Mouse (Mus musculus) erythroblast, adult 5-6 weeks (primary cell): Measurements from ENCODE around the gene Snrpa. TPM values are rescaled to one million over a fixed set of nuclear protein-coding genes. Genes with fewer than 3 reads are reported as not detected.

ENCODE experiments used
- ATAC-seq: replicated peaks from 2 replicates; pipeline ENCODE4 v1.8.0; 2016; ENCODE audit warnings: moderate number of reproducible peaks, mild to moderate bottlenecking, moderate TSS enrichment, inconsistent platforms; ENCODE audit not compliant: poor library complexity, low FRiP score, severe bottlenecking
- total RNA-seq, 2 experiments: library from RNA; stranded (forward) in 1 of 2; stranded (reverse) in 1 of 2; fragments of 150-400 nt in 1 of 2; fragments of 200-764, 138-1000 nt in 1 of 2; gene quantifications; 2 replicates each; pipeline versions ENCODE4 v1.2.3 to v1.2.4; 2015 to 2017; ENCODE audit warnings: low replicate concordance in 2 of 2

The Snrpa gene
- total RNA-seq, 2 experiments from 2014 or later, result 12.7 to 43.2 TPM

DNA sequence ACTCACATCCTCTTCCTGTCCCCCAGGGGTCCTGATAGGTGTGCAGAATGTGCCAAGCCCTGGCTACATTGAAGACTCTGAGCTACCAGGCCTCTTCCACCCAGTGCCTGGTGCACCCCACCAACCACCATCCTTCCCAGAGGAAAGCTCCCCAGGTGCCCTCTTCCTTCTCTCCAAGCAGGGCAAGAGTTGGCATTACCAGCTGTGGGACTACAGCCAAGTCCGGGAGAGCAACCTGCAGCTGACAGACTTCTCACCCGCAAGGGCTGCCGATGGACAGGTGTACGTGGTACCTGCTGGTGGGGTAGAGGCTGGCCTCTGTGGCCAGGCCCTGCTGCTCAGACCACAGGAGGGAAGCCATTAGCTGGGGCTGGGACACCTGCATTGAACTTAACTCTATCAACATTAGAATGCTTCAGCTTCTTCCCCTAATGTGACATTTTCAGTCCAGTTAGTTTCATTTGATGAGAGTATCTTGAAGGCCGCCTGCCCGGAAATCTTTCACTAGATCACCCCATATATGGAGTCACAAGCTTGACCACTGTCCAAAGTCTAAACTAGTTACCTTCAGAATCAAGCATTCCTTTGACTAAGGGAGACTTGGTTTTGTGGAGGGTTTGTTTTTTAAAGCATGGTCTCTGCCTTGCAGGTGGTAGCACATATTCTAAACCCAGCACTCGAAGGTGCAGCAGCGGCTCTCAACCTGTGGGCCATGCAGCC, 7.8 kb upstream of the Snrpa start:
- ATAC-seq, result no peak

DNA sequence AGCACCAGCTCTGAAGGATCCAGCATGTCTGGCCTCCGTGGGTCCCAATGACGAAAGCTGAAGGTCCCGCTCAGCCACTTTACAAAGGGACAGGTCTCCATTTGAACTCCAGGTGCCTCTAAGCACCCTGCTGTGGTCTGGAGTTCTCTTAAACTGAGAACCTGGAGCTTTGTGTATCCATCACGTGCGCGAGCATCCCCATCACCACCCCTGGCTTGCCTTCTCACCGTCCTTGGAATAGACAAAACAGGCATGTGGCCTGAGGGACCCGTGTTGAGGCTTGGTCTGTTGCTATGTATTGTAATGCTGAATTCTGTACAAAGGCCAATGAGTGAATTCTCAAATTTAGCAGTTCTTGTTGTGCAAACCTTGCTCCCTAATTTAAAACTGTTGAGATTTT, 2.7 kb upstream of the Snrpa start:
- ATAC-seq, result no peak

DNA sequence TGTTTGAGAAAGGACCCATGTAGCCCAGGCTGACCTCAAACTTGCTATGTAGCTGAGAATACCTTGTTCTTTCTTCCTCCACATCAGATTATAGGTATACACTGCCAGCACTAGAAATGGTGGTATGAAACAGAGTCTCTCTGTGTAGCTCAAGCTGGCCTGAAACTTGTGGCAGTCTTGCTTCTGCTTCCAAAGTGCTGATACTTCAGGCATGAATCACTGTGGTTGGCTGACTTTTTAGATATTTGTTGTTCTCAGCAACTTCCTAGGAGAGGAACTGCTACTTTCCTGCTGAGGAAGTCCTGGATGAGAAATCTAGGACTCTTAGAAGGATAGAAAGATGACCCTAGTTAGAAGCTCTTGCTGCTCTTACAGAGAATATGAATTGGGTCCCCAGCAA, 2.3 kb upstream of the Snrpa start:
- ATAC-seq, result no peak

DNA sequence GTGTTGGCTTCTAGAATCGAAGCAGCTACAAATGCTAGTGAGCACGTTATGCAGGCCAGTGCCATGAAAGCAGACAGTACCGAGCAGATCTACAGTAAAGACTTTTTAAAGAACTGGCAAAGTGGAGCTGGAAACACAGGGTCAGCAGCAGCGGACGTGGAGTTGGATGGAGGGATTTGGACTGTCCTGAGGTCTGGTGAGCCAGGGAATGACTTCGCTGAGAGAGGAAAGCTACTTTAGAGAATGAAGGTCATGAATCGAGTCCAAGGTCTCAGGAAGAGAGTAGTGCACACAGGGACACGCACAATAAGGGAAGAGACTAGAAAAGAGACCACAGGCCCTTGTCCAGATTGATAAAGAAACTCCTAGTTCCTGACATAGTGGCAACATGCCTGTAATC, 1.6 kb upstream of the Snrpa start:
- ATAC-seq, result no peak

DNA sequence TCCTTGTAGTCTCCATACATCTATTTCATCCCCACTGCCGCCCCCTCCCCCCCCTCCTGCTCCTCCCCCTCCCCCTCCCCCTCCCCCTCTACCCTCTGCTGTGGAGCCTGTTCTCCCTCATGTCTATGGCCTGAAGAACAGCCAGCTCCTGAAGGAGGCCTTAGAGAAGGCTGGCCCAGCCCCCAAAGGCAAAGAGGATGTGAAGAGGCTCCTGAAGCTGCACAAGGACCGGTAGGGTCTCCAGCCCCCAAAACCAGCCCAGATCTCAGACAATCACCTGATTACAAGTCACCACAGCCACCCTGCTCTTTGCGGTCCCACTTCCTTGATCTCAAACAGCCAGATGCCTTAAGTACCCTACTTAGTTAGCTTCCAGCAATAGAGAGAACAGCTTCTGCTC, 1.1 kb upstream of the Snrpa start:
- ATAC-seq, result no peak

DNA sequence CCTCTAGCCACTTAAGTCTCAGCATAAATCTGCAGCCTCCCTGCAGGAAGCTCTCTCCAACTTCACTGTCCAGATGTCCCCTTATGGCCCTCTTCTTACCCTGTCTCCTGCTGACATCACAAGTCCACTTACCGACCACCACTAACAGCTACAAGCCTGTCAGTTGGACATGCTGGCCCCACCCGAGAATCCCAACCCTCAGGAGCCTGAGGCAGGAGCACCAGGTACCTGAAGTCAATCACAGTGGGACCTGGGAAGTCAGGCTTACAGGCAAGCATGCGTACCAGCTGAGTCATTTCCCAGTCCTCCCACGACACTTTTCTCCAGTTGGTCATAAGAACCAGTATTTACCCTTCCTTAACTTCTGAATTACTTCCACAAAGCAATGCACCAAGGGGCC, 2.3 kb downstream of the Snrpa start:
- ATAC-seq, result no peak

DNA sequence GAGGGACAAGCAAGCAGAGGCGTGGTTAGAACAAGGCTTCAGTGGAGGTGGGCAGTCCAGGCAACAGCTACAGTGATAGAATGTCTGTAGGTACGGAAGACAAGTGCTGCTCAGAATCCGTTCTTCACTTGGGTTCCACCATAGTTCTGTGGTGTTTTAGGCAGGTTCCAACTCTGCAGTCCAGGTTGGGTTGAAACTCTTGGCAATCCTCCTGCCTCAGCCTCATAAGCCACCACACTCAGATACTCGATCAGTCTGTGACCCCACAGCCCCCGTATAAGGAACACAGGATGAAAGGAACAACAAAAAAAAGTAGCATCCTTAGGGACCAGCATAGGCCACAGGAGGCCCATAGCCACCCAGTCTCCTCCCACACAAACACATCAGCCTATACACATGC, 3.6 kb downstream of the Snrpa start:
- ATAC-seq, result no peak

DNA sequence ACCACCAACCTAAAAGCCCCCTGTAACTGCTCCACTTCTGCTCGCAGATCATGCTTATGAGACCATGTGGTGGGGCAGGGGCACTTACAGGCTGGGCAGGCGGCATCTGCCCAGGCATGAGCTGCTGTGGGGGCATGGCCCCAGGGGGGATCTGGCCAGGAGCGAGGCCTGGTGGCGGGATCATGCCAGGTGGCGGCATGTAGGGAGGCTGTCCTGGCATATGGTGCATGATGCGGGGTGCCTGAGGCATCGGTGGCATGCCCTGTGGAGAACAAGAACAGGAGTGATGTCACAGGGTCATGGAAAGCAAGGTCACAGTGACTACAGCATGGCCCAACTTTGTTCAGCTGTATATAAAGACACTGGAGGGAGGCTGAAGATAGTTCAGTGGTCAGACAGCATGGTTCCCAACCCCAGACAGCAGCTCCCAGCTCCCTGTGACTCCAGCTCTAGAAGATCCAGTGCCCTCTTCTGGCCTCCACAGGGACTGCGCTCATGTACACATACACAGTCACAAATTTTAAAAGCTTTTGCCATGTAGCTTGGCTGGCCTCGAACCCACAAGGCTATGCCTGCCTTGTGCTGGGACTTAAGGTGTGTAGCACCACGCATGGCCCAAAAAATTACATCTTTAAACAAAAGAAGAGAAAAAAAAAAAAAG, 6.7 kb downstream of the Snrpa start:
- ATAC-seq, result peak; percentile 33; the same call in 1 of the 2 replicates

DNA sequence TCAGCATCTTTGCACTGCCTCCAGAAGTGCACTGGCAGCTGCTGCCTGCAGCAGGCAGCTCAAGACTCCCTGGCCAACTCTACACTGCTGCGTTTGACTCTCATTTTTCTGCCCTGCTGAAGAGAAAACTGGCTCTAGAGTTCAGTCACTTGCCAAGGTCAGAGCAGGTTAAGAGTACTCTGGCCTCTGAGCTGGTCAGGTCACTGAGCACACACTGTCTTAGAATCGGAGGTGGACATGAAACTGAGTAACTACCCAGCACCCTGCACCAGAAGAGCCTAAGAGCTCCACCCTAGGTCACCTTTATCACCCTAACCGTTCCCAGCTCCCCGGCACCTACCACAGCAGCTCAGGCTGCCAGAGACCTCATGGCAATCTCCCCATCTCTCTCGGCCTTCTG, 10.1 kb downstream of the Snrpa start:
- ATAC-seq, result no peak

DNA sequence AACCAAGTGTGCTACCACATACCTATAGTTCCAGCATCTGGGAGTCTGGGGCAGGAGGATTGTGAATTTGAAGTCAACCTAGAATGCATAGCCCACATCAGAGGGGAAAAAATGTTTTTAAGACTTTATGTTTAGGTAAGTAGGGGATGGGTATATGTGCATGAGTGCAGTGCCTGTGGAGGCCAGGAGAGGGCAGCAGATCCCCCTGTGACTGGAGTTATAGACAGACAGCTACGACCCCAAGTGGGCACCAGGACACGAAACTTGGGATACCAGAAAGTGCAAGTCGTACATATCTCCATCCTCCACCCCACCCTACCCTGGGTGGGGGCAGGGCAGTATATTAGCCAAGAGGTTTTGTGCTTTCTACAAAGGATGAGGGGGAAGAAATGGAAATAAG, 11.1 kb downstream of the Snrpa start:
- peak; percentile 73 for ATAC-seq

DNA sequence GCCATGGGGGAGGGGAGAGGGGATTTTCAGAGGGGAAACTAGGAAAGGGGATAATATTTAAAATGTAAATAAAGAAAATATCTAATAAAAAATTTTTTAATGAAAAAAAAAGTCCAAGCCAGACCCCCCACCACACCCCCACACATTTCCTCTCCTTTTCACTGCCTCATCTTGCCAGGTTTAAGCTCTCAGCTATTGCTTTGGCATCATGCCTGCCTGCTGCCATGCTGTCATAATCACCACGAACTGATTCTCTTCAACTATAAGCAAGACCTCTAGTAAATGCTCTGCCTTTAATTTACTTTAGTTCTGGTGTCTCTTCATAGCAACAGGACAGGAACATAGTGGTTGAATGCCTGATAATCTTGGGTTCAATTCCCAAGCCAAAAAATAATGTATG, 13.6 kb downstream of the Snrpa start:
- no peak for ATAC-seq

DNA sequence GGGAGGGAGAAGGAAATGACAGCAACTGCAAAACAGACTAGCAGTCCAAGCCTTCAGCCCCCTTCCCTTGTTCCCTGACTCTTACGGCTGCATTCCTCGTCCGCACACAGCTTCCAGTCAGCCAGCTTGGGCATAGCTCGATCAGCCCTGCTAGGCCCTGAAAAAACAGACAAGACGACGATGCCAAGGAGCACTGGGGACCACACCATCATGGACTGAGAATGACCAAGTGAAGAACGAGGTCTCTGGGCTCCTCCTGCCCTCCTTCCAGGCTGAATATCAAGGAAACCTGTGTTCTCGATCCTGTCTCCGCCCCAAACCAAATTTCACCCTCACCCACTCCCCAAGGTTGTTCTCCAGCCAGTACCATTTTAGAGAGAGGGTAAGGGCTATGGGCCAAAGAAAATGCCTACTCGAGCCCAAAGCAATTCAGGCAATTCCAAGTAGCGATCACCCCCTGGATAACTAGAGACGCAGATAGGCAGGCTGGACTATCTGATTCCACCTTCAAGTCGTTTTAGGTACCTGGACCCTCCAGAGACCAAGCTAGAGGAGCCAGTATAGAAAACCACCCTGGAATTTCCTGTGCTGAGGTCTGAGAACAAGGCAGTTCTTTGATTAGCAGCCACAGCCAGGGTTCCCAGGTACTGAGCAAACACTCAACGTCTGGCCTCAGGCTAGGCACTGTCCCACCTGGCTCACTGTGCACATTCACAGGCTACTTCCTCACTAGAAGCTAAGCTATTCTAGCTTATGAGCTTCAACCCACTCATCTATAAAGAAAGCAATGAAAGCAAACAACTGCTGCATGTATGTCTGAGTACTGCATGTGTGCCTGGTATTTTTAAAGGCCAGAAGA, 15.0 kb downstream of the Snrpa start, which contains the start of the genes Gm21983 and Mia:
Gene Gm21983 (minus strand): TSS at position 250 of the 859 bp plus-strand sequence.
Gene Mia (minus strand): TSS at position 321 of the 859 bp plus-strand sequence.
- no peak for ATAC-seq

DNA sequence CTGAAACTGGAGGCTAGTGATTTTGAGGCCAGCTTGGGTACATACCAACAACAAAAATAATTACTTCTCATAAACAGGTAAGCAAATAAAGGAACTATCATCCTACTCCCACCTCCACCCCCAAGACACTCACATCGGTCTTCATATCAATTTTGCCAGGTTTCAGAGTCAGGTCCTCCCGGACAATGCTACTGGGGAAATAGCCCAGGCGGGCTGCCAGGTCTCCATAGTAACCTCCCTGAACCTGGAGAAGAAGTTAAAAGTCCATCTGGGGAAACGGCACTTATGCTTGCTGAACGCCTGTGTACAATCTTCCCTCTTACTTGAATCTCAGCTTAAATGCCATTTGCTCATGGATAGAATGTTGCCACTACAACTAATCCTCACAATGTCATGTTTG, 16.0 kb downstream of the Snrpa start:
- ATAC-seq, result no peak

DNA sequence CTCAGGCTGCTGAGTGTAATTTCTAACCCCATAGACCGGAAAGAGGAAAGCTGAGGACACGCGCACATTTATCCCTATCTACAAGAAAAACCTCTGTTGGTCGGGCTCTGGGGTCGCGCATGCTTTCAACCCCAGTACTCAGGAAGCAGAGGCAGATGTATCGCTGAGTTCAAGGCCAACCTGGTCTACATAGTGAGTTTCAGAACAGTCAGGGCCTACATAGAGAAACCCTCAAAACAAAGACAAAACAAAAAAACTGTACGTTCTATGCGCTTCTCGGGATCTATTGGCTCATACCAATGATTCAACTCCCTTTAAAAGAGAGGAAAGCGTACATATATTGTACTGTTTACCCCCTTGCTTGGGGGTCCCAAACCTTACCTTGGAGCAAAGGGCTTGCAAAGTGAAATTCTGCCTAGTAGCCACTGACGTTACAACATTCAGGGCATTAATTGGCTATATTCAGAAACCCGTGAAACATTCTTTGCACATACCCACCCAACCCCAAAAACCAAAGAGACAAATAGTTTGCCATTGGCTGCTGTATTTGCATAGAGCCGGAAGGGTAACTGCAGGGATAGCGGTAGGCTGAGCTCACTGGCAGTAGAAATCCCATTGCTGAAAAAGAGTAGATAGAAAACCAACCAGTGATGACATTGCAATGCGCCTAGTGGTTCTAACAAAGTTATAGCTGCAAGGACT, 16.7 kb downstream of the Snrpa start:
- ATAC-seq, result no peak

DNA sequence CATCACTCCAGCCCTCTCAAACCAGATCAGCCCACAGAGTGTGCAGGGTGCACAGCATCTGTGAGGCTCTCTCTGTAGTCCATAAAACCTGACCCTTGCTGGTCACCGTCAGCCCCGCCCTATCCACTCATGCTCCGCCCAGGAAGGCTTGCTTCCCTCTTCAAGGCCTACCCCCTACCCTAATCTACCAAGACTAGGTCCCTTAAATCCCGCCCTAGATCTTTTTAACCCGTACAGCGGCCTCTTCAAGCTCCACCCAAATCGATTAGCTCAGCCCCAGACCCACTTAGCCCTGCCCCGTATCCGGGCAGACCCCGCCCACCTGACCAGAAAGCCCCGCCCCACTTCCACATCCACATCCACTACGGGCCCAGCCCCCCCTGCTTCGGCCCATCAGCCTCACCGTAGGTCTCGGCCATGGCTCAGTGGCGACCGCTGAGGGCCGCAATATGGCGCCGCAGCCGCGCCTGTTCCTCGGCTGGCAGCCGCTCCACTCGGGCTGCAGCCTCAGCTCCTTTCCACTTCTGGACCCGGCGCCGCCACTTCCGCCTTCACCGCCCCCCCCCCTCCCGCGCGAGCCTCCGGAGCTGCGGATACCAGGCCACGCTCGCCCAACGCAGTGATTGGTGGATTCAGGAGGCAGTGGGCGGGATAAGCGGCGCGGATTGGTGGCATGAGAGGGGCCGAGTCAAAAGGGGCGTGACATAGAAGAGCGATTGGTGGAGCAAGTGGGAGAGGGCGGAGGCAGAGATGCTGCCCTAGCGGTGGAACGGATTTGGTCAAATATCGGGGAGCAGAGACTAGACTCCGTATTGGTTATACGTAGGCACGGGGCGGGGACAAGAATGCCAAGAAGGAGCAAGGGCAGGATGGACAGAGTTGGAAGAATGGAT, 17.5 kb downstream of the Snrpa start, which contains the start of gene Rab4b:
Gene Rab4b (minus strand): TSS at position 573 of the 893 bp plus-strand sequence.
- ATAC-seq, result peak; percentile 96

DNA sequence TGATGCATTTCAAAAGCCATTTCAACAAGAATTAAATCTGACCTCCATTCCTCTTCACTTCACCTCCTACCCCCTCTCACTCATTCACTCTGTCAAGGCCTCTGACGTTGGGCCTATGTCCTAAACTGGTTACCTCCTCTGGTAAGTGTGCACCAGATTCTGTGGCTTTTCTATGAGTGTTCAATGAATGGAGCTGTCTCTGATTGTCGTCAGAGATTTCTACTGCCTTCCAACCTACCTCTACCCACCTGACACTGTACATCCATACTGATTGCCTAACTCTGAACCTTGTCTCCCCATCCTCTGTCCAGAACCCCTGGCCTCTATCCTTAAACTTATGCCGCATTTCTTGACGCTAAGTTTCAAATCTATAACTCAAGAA, 18.1 kb downstream of the Snrpa start:
- ATAC-seq, result 0 out of 2 replicates have a peak, but pooled peaks have one; percentile 0

DNA sequence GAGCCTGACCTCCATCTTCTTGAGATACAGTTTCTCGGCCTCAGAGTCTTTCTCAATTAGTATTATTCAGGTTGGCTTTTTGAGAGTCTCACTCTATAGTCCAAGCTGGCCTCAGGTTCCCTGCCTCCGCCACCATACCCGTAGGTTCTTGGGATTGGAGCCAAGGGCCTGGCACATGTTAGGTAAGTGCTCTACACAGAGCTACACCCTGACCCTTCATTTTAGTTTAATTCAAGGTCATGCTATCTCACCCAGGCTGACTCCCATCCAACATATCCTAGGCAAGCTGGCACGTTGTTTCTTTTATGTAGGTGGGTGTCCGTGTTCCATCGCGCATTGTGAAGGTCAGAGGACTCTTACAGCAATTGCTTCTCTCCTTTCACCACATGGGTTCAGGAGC, 21.2 kb downstream of the Snrpa start:
- ATAC-seq, result no peak

DNA sequence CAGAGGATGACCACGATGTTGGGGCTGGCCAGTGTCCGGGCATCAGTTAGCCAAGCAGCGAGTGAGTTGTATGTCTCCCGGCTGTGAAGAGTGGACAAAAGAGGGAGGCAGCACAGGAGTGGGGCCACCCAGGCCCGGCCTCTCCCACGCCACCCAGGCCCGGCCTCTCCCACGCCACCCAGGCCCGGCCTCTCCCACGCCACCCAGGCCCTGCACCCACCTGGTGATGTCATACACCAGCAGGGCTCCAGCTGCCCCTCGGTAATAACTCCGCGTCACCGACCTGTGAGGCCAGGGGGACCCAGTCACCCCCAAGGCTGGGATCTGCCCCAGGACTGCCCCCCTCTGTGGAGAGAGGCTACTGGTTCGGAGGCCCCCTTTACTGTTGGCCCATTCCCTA, 21.6 kb downstream of the Snrpa start:
- no peak for ATAC-seq

DNA sequence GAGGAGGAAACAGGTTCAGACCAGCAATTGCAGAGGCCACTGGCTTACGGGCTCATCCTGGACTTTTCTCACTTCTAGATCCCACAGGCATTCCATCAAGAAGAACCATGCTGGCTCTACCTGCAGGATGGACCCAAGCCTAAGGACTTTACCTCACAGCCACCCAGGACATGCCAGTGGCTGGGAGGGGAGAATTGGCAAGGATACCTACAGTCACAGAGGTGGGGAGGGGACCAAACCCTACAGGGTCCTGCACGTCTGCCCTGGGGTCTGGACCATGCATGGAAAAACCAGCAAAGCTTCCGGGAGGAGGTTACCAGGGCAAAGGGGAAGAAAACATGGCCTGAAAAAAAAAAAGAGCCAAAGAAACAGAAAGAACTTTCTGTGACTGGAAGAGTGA, 25.1 kb downstream of the Snrpa start:
- no peak for ATAC-seq
